Mouse (Mus musculus) forelimb bud, embryonic 11.5 days (tissue): Measurements from ENCODE around the gene Themis2.
"Not testable (repeated sequence)": the region's sequence is repeated elsewhere in the genome, so short reads cannot be mapped to it uniquely, and the experiment has no call there.

Experiments used
- DNase-seq: peaks from one replicate; pipeline ENCODE4 v3.0.0-alpha.2; 2012; ENCODE audit warnings: low read depth, low spot score

Themis2 gene

GRCm38 (mm10) chr4:132756974-132757373, 39.2 kb downstream of the Themis2 start, which contains the start of gene Smpdl3b:
Gene Smpdl3b, minus strand, starts transcription at chr4:132757252.
- peak; percentile 86 for DNase-seq

- DNase-seq, result no peak
Measured at GRCm38 (mm10) chr4:132752992-132753391, 43.2 kb downstream of the Themis2 start.

- DNase-seq, result no peak
Measured at GRCm38 (mm10) chr4:132749258-132749982, 46.8 kb downstream of the Themis2 start.

GRCm38 (mm10) chr4:132748778-132749177, 47.4 kb downstream of the Themis2 start:
- no peak for DNase-seq

GRCm38 (mm10) chr4:132747664-132748259, 48.4 kb downstream of the Themis2 start:
- no peak for DNase-seq

GRCm38 (mm10) chr4:132746911-132747517, 49.2 kb downstream of the Themis2 start:
- DNase-seq, result no peak

- DNase-seq, result no peak
Measured at GRCm38 (mm10) chr4:132743992-132744911, 51.9 kb downstream of the Themis2 start.

- no peak for DNase-seq
Measured at GRCm38 (mm10) chr4:132741491-132741890, 54.7 kb downstream of the Themis2 start.

GRCm38 (mm10) chr4:132737154-132737553, 59.0 kb downstream of the Themis2 start:
- not testable (repeated sequence) for DNase-seq

GRCm38 (mm10) chr4:132735894-132736293, 60.3 kb downstream of the Themis2 start:
- no peak for DNase-seq

- no peak for DNase-seq
Measured at GRCm38 (mm10) chr4:132735389-132735788, 60.8 kb downstream of the Themis2 start.

GRCm38 (mm10) chr4:132734766-132735165, 61.4 kb downstream of the Themis2 start:
- DNase-seq, result no peak

GRCm38 (mm10) chr4:132733071-132733770, 63.0 kb downstream of the Themis2 start:
- no peak for DNase-seq

- DNase-seq, result peak; percentile 73
Measured at GRCm38 (mm10) chr4:132732148-132732684, 64.0 kb downstream of the Themis2 start, which contains the start of gene Xkr8. Gene Xkr8, minus strand, starts transcription at chr4:132732546.
